Mouse (Mus musculus): Measurements from ENCODE around the gene Mospd2. TPM values are rescaled to one million over a fixed set of nuclear protein-coding genes. Genes with fewer than 3 reads are reported as not detected.

Gene Mospd2
- polyA plus RNA-seq, 1 experiment = 6.6 TPM

DNA sequence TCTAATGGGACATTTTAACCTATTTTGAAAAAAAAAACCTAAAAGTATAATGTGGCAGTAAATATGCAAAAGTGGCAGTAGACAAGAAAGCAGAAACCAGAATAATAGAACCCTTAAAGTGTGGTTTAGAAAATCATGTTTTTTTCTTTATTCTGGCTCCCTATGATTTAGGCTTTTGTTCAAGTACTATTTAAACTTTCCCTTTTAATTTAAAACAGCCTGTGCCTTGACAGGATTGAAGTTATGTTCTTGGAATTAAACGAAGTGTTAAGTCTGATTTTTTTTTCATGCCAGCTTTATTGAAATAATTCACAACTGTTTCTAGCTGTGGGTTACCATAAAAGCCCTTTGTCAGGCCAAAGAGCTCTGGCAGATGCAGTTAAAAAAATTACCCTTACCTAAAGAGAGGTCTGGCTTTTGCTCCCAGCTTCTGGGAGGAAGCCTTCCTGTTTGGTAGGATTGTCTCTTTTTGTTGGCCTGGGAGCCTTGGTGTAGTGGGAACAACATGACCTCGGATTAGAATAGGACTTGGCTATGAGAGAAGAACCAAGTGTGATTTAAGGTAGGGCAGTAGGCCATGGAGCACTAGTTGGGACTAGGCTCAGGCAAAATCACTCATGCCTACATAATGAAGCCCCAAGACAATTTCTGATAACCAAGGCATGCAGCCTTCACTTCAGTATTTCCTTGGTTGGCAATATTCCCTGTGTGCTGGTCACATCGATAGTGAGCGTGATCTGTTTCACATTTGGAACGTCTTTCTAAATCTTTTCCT lies 27.4 kb downstream of the Mospd2 start:
- Histone ChIP-seq H3K36me3 (ENCODE audit: control insufficient read depth, insufficient read depth, low read length) (no peaks in the 10 kb centered on the region), H3K4me1 (ENCODE audit: control insufficient read depth, insufficient read depth, low read length) (no peaks in the 10 kb centered on the region), H3K27me3 (replicated peaks; ENCODE audit: control insufficient read depth, insufficient read depth, low read length) (no peaks in the 10 kb centered on the region), H3K4me3 (ENCODE audit: insufficient read depth, low read depth, low read length) (no peak overlapping the region), H3K27ac (ENCODE audit: insufficient read depth, low read depth, low read length) (peak overlapping the region; percentile 59)
- no peak for TF ChIP-seq CTCF (conservative IDR thresholded peaks at IDR 0.05; ENCODE audit: insufficient read depth, insufficient read length, low read depth, low read length)
- 38% methylated on average over 5 of the region's 5 CpGs for WGBS
- peak; percentile 40 for DNase-seq

DNA sequence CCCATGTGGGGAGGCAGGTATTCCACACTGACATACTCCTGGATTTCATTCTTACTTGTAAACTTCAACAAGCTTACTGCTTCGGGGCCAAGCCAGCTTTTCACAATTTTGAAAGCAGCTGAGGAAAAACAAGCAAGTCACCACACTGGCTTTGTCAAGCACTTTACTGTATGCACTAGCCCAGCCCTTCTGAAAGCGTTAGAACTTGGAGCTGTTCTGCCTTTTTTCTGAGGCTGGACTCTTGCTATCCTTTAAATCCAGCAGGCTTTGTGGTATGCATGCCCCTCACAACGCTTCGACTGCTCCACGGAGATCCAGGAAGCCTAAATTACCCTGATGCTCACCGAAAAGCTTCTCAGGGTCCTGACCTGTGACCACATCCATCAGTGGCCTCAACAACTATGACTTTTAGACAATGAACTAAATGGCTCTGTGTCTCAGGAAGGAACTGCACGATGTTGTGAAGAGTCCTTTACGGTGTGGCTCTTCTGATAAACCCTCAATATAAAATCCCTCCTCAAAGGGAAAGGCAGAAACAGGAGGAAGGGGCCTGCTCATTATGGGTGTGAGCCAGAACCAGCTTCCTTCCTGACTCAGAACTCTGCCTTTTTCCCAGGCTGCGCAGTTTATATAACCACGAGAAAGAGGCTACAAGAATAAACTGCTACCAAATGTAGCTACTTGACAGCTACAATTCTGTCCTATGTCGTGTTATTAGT lies 28.2 kb downstream of the Mospd2 start:
- no peaks in the 10 kb centered on the region for H3K36me3 ChIP-seq (ENCODE audit: control insufficient read depth, insufficient read depth, low read length)
- WGBS = 46% methylated on average over 11 of the region's 11 CpGs

DNA sequence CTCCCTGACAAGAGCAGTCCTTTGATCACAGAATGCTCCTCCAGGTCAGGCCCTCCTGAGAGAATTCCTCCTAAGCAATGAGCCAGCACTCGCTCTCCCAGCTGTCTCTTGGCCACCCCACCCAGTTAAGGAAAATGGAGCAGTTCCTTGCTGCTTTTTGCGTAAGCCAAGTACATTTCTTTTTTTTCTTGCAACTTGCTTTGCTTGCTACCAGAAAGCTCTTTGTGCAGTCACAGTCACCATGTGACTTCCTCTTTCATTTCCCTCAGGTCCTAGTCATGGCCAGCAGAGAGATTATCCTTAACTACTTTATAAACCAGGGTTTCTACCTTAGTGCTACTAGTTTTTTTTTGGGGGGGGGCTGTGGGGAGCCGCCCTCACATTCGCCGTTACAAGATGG lies 38.6 kb downstream of the Mospd2 start:
- TF ChIP-seq POLR2A (IDR thresholded peaks at IDR 0.05; ENCODE audit: low read depth, low read length) = no peak
- no peak for TF ChIP-seq CTCF (conservative IDR thresholded peaks at IDR 0.05; ENCODE audit: insufficient read depth, insufficient read length, low read depth, low read length)
- Histone ChIP-seq H3K27me3 (replicated peaks; ENCODE audit: control insufficient read depth, insufficient read depth, low read length) (no peaks in the 10 kb centered on the region), H3K36me3 (ENCODE audit: control insufficient read depth, insufficient read depth, low read length) (no peaks in the 10 kb centered on the region), H3K27ac (ENCODE audit: insufficient read depth, low read depth, low read length) (no peak overlapping the region), H3K4me1 (ENCODE audit: control insufficient read depth, insufficient read depth, low read length) (no peaks in the 10 kb centered on the region), H3K4me3 (ENCODE audit: insufficient read depth, low read depth, low read length) (no peak overlapping the region)
- WGBS = 83% methylated on average over 5 of the region's 5 CpGs
- no peak for DNase-seq

More for the DNA sequence above, 28.2 kb downstream of the Mospd2 start:
- peak; percentile 51 for DNase-seq
- no peak overlapping the region for H3K4me3 ChIP-seq (ENCODE audit: insufficient read depth, low read depth, low read length)
- 0 out of 2 replicates have a peak overlapping the region, but pooled peaks have one; percentile 46 for H3K27ac ChIP-seq (ENCODE audit: insufficient read depth, low read depth, low read length)
- TF ChIP-seq POLR2A (IDR thresholded peaks at IDR 0.05; ENCODE audit: low read depth, low read length) = no peak
- H3K4me1 ChIP-seq (ENCODE audit: control insufficient read depth, insufficient read depth, low read length) = no peaks in the 10 kb centered on the region
- no peaks in the 10 kb centered on the region for H3K27me3 ChIP-seq (replicated peaks; ENCODE audit: control insufficient read depth, insufficient read depth, low read length)

DNA sequence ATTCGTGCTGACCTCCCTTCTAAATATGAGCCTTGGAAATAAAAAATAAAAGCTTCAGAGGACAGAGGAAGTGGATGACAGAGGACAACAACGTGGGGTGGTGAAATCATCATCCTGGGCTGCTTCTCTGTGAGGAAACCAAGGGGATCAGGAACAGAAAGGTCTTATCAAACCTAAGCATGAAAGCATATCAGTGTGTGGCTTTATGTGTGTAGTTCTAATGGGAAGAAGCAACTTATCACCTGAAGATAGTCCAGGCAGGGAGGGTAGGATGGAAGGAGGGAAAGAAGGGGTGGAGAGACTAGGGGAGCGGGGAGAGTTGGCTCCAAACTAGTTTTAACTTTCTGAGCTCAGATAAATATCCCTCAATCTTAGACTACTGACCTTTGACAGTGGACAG lies 67.2 kb downstream of the Mospd2 start:
- DNase-seq = no peak
- 67% methylated on average over 3 of the region's 3 CpGs for WGBS
- no peak overlapping the region for H3K4me3 ChIP-seq (ENCODE audit: insufficient read depth, low read depth, low read length)
- H3K27ac ChIP-seq (ENCODE audit: insufficient read depth, low read depth, low read length) = no peak overlapping the region
- H3K4me1 ChIP-seq (ENCODE audit: control insufficient read depth, insufficient read depth, low read length) = no peaks in the 10 kb centered on the region
- H3K36me3 ChIP-seq (ENCODE audit: control insufficient read depth, insufficient read depth, low read length) = no peaks in the 10 kb centered on the region
- no peak for TF ChIP-seq POLR2A (IDR thresholded peaks at IDR 0.05; ENCODE audit: low read depth, low read length)
- H3K27me3 ChIP-seq (replicated peaks; ENCODE audit: control insufficient read depth, insufficient read depth, low read length) = no peaks in the 10 kb centered on the region

DNA sequence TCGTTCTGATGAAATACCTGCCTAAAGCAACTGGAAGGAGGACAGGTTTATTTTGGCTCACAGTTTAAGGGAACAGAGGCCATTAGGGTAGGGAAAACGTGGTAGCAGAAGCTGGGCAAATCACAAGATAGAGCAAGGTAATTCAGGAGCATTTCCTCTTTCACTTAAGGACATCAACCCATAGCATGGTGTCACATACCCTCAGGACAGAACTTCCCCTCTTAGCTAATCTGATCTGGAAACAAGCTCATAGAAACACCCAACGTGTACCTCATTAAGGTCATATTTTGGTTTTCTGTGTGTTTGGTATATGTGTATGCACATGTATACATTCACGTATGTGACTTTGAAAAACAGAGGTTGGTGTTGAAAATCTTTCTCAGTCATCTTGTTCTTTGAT lies 68.0 kb downstream of the Mospd2 start:
- no peak overlapping the region for H3K27ac ChIP-seq (ENCODE audit: insufficient read depth, low read depth, low read length)
- TF ChIP-seq POLR2A (IDR thresholded peaks at IDR 0.05; ENCODE audit: low read depth, low read length) (no peak), CTCF (conservative IDR thresholded peaks at IDR 0.05; ENCODE audit: insufficient read depth, insufficient read length, low read depth, low read length) (no peak)
- H3K27me3 ChIP-seq (replicated peaks; ENCODE audit: control insufficient read depth, insufficient read depth, low read length) = no peaks in the 10 kb centered on the region
- no peaks in the 10 kb centered on the region for H3K36me3 ChIP-seq (ENCODE audit: control insufficient read depth, insufficient read depth, low read length)
- H3K4me3 ChIP-seq (ENCODE audit: insufficient read depth, low read depth, low read length) = no peak overlapping the region
- 73% methylated on average over 4 of the region's 4 CpGs for WGBS
- H3K4me1 ChIP-seq (ENCODE audit: control insufficient read depth, insufficient read depth, low read length) = no peaks in the 10 kb centered on the region
- no peak for DNase-seq

DNA sequence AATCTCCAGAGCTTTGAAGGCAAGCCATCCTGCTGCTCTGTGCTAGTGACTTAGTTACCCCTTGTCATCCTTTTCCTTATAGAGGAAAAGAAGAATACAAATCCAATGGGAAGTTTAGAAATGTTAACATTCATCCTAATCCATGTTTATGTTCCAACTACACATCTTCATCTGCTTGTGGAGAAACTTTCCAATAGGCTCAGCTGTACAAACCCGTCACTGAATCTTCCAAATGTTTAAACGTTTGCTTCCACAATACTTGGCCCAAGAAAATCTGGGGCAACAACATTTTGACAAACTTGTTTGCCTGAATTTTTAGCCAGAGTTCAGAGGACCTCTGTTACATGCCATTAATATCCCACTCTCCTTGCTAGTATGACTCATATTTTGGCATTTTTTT lies 78.3 kb downstream of the Mospd2 start:
- no peak overlapping the region for H3K27ac ChIP-seq (ENCODE audit: insufficient read depth, low read depth, low read length)
- no peaks in the 10 kb centered on the region for H3K27me3 ChIP-seq (replicated peaks; ENCODE audit: control insufficient read depth, insufficient read depth, low read length)
- no peaks in the 10 kb centered on the region for H3K36me3 ChIP-seq (ENCODE audit: control insufficient read depth, insufficient read depth, low read length)
- WGBS = 68% methylated on average over 2 of the region's 2 CpGs
- DNase-seq = no peak
- no peaks in the 10 kb centered on the region for H3K4me1 ChIP-seq (ENCODE audit: control insufficient read depth, insufficient read depth, low read length)
- TF ChIP-seq CTCF (conservative IDR thresholded peaks at IDR 0.05; ENCODE audit: insufficient read depth, insufficient read length, low read depth, low read length) = no peak
- no peak for TF ChIP-seq POLR2A (IDR thresholded peaks at IDR 0.05; ENCODE audit: low read depth, low read length)
- no peak overlapping the region for H3K4me3 ChIP-seq (ENCODE audit: insufficient read depth, low read depth, low read length)

DNA sequence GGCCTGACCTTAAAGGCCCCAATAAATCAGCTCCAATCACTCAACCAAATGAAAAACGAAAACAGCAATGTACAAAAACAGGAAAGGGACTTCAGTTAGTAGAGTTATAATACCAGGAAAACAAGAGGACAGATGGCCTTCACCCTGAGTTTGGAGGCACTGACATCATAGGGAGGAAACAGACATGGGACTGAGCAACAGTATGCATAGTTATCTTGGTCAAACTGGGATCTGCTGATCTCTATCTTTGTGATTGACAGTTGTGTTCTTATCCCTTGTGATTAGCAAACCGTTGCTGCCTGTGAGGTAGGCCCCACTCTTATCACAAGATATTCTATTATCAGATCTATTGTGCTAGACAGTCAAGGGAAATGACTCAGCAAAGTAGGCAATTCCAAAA lies 80.4 kb downstream of the Mospd2 start:
- H3K4me3 ChIP-seq (ENCODE audit: insufficient read depth, low read depth, low read length) = no peak overlapping the region
- H3K27me3 ChIP-seq (replicated peaks; ENCODE audit: control insufficient read depth, insufficient read depth, low read length) = no peaks in the 10 kb centered on the region
- no peak overlapping the region for H3K27ac ChIP-seq (ENCODE audit: insufficient read depth, low read depth, low read length)
- H3K4me1 ChIP-seq (ENCODE audit: control insufficient read depth, insufficient read depth, low read length) = no peaks in the 10 kb centered on the region
- WGBS = 32% methylated on average over 2 of the region's 2 CpGs
- no peak for TF ChIP-seq CTCF (conservative IDR thresholded peaks at IDR 0.05; ENCODE audit: insufficient read depth, insufficient read length, low read depth, low read length)
- no peak for TF ChIP-seq POLR2A (IDR thresholded peaks at IDR 0.05; ENCODE audit: low read depth, low read length)
- no peaks in the 10 kb centered on the region for H3K36me3 ChIP-seq (ENCODE audit: control insufficient read depth, insufficient read depth, low read length)
- DNase-seq = peak; percentile 64

All from kidney, adult 2 months (tissue).